Mouse (Mus musculus) MEL-GATA-1-ER (cell line): ENCODE data around the gene Mphosph10.

Source experiments
- DNase-seq: peaks from one replicate; pipeline ENCODE4 v3.0.0-alpha.2; 2012; ENCODE audit warnings: low read depth; ENCODE audit errors: extremely low read depth

Gene Mphosph10

DNA sequence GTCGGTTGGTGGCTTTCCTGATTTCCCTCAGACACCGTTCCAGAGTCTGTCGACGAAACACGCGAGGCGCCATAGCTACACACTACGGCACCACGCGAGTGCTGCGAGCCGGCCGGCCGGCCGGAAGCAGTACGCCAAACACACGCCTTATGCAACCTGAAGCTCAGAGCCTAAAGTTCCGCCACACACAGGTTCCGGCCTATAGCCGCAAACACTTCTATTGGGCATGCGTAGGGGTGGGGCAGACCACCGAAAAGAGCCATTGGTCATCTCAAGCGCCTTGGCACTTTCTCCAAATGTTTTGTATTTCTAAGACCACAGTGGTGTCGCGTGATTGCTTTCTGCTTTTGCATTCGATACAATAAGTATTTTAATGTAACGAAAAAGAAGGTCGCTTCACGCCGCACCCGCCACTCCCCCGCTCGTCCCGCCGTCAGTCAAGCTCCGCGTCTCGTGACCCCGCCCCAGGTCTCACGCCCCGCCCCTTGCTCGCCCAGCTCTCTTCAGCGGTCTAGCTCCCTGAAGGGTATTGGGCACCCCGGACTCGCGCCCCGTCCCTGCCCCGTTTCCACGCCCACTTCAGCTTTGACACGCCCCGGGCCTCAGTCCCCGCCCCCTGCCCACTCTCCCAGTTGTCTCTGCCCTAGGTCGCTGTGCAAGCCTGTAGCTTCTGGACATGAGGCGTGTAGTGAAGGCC is at the start of gene Mphosph10, which contains the start of gene Mcee:
Gene Mphosph10 (minus strand): TSS at position 147 of the 697 bp plus-strand sequence.
Gene Mcee (plus strand): TSS at position 486 of the 697 bp plus-strand sequence.
- DNase-seq, result peak; percentile 94

DNA sequence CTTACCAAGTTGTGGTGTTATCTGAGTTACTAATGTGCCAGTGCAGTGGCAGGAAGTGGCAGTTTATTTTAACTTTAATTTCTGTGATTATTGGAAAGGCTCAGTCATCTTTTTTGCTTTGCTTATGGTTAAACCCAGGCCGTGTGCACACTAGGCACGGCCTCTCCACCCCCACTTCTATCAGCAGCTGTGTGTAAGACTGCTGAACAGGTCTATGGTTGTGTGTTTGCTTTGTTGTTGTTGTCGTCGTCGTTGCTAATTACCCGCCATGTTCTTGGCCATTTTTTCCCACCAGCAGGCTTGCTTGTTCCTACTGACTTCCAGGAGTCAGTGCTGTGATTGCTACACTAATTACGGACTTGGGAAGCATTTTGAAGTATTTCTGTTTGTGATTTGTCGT is 48.5 kb upstream of the Mphosph10 start:
- no peak for DNase-seq

DNA sequence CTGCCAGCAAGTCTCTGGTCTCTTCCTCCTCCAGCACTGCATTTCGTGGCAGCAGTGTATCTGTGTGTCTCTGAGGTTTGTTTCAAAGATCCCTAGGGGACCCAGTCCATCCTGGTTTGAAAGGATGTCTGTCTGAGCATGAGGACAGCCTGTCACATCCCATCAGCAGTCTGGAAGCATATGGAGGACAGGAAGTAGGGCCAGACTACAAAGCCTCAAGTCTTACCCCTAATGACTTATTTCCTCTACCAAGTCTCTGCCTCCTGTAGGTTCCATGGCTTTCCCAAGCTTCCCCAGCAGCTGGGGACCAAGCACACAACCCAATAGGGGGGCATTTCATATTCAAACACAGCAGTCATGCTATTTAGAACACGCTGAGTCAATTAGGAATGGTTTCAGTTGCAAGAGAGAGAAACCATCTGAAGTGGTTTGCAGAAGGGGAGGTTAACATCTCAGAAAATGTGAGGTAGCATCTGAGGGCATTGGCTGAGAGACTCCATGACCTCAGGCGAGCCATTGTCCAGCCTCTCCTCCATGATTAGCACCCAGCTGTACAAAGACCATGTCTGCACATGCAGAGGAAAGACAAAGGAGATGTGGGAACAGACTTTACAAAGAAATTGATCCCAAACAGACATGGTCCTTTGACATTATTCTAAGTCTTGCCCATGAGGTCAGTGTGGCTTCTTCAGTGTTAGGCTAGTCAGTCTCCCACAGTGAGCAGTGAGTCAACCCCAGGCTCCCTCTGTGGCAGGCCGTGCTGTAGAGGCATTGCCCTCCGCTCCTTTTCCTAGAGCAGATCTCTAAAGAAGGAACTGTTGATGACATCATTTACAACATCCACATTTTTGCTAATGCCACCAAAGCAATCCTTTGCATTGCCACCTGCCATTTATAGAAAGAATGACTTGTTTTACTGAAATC is 47.8 kb upstream of the Mphosph10 start:
- no peak for DNase-seq

DNA sequence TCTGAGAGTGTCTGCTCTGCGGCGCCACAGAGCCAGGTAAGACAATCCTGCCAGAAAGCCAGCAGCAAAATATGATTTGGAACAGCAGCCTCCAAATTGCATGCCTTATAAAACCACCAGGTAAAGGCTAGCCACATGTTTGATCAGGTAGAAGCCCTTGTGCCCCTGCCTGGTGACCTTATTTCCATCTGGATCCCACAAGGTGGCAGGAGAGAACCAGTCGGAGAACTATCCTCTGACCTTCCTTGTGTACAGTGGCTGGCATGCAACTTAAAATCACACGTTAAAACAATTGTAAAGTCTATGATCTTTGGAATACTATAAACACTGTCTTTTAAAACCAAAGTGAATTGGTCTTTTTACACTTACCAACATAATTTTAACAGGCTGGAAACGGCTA is 32.8 kb upstream of the Mphosph10 start:
- DNase-seq, result no peak

DNA sequence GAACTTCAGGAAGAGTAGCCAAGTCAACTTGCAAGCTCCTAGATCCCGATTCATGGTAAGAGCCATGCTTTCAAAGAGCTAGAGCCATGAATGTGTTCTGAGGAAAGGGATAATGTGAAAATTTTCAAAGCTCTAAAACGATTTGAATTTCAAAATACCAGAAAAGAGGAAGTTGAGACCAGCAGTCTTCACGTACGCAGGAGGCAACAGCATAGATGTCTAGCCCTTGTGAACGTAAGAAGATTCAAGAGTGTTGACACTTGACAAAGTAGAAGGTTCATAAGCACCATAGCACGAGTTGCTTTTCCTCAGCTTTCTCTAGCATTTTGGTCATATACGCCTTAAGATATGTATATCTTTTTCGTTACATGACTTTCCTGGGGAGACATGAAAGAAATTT is 11.9 kb upstream of the Mphosph10 start:
- no peak for DNase-seq

DNA sequence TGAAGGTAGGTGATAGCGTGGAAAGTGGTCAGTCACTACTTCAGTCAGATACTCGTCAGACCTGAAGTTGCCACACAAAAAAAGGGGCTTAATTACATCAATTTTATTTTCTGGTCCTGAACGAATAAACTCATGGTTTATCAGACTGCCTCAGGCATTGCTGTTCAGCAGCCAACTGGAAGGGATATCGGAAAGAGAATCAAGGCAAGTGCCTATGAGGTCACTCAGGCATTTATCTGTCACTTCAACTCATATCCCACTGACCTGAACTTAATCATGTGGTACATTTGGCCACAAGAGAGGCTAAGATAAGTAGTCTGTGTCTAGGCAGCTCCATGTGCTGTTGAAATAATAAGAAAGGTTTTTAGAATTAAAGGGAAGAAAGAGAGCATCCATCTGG is 10.4 kb upstream of the Mphosph10 start:
- no peak for DNase-seq

DNA sequence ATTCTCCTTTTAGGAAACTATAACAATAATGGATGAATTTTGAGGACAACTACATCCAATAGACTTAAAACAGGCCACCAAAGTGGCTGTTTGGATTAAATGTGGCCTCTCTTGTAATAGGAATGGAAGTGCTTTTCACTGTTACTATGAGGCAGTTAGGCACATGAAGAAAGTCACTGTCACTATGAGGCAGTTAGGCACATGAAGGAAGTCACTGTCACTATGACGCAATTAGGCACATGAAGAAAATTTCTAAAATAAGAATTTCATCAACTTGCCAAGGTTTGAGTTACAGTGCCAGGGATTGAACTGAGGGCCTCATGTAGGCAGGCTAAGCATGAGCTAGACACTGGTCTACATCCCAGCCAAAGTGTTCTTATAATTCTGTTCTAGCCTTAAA is 8.7 kb upstream of the Mphosph10 start:
- DNase-seq, result no peak

DNA sequence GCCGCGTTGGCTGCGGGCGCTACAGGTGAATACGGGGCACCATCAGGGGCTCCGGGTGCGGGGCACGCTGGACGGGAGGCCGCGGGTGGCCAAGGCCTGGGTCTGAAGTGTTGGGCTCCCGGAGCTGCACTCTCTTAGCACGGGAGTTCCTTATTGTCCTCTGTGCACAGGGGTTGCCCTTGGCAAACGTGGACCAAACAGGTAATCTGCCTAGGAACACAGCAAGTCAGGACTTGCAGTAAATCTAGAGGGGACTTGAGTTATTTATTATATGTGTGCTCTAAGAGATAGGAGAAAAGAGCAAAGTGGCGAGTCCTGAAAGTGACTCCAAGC is 717 bp upstream of the Mphosph10 start:
- no peak for DNase-seq

DNA sequence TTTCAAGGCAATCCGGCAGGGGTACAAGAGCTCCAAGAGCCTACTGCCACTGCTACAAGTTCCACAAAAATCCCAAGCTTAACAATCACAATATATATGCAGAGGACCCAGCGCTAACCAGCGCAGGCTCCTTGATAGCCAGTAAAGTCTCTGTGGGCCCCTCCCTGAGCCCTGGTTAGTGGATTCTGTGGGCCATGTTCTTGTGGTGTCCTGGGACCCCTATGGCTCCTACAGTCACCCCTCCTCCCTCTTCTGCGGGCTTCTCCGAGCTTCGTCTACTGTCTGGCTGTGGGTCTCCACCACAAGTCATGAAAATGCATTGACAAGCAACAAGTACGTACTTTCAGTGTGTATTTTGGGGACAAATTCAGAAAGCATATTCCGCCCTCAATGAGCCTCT is 589 bp downstream of the Mphosph10 start:
- peak; percentile 41 for DNase-seq

DNA sequence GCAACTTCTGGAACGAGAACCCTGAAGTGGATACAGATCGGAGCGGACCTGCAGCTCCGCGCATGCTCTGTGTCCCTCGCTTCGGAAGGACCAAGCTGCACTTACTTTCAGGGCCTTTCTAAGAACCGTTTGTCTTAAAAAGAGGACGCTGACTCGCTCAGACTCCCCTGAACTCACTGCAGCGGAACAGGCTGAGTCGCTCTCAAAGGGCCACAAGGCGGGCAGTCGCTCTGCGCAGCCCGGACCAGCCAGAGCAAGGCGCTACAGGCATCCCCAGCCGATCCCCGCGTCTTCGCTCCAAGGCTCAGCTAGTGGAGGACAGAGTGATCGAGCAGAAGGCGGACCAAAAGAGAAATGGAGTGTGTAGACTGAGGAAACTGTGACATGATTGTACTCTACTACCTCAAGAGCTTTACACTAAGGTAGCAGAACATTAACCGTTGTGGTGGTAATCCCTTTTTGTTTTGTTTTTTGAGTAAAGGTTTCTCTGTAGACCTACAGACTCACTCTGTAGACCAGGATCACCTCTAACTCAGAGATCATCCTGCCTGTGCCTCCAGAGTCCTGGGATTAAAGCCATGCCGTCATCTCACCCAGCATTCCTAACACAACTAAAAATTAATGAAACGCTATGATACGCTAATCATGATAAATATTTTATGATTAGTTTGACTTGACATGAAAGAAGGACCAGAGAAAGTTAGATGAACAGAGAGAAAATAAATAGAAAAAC is 18.1 kb downstream of the Mphosph10 start, which contains the start of gene Fan1:
Gene Fan1 (minus strand): TSS at position 266 of the 733 bp plus-strand sequence.
- peak; percentile 81 for DNase-seq

DNA sequence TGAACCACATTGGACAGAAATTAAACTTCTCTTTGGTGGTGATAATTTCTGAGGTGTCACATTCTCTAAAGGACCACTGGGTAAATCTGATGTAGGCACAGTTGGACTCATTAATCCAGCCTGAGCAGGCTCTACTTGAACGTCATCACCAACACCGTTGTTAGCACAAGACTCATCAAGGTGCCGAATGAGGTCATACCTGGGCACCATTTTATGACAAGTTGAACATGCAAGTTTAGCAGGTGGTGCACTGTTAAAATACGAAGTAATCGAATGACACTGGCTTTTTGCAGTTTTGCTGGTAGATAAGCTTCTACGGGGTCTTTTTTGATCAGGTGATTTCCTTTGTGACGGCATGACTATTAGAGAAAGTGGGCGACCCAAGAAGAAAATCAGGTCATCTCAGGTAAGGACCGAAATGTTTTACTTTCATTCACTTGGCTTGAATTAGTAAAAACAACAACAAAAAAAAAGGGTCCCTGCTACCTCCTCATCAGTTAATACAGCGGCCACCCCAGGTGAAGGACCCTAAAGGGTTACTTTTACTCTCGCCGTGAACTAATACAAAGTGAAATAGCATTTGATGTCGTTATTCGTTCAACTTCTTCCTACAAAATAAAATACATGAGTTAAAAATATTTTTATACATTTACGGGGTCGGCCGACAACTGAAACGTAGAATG is 18.8 kb downstream of the Mphosph10 start:
- no peak for DNase-seq

DNA sequence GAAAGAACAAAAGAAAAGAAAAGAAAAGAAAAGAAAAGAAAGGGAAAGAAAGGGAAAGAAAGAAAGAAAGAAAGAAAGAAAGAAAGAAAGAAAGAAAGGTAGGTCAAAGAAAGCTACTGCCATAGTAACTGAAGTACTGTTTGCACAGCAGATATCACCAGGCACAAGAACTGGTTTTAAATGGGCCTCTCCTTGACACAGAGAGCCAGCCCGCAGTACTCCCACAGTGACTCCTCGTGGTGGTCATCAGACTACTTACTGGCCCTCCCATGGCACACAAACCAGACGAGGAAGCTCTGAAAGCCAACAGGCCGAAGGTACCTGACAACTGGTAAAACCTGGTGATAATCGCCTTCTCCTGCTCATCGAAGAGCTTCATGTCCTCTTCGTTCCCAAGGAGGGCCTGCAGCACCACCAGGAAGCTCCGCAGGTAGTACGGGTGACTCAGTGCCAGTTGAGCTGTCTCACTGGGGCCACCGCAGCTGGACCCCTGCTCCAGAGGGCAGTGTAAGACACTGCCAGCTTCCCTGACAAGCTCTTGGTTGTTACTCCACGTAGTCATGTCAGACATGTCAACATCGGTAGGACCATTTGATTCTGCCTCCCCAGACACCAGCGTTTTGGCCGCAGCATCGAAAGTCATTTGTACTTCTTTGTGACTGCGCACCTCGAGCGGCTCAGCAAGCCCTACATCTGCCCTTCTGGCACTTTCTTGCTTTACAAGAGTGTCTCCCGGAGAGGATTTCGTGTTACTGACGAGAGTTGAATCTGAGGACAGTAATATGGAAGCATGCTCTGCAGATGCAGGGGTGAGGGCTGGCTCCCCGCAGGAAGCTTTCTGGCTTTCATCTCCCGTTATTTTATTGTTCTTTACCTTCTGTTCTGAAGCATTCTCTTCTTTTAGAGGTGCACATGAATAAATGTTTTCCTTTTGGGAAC is 19.9 kb downstream of the Mphosph10 start:
- DNase-seq, result no peak

DNA sequence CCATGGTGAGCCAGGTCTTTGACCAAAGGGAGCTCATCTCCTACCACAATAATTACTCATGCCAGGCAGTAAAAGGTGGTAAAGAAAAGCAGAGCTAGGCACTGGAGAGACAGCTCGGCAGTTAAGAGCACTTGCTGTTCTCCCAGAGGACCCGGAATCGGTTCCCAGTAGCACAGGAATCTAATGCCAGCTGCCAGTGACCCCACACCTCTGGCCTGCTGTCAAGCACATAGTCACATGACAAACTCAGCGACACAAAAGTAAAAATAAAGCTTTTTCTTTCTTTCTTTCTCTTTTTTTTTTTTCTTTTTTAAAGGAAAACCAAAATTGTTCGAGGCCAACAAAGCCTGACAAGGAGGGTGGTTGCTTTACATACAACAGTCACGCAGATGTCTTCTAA is 22.2 kb downstream of the Mphosph10 start:
- no peak for DNase-seq

DNA sequence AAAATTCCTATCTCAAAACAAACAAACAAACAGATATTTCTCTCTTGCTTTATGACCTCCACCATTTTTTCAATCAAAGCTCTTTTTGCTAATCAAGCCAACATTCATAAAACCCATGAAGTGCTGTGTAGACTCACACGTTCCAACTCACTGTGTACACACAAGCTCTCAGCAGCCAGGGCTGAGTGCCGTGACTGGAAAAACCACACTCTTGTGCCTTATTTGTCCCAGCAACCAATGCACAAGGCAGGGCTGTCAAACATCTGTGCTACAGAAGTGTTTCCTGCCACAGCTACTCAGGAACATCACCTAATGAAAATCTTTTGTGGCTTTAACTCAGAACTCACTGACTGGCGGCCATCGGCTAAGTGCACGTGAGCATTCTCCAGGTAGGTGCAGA is 26.2 kb downstream of the Mphosph10 start:
- no peak for DNase-seq

DNA sequence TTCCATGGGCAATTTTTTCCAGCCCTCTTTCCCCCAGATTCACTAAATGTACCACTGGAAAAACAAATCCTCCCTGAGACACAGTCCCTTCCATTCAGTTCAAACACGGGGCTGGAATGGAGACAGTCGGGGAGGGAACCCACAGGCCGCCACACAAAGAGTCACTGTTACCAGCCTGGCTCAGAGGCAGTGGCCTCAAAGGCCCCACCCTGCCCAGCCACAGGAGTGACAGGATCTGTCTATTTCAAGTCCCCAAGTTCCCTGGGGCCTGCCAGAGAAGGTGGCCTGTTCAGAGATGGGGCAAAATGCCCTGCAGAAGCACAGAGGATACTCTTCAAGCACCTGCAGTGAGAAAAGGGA is 31.5 kb downstream of the Mphosph10 start:
- no peak for DNase-seq

DNA sequence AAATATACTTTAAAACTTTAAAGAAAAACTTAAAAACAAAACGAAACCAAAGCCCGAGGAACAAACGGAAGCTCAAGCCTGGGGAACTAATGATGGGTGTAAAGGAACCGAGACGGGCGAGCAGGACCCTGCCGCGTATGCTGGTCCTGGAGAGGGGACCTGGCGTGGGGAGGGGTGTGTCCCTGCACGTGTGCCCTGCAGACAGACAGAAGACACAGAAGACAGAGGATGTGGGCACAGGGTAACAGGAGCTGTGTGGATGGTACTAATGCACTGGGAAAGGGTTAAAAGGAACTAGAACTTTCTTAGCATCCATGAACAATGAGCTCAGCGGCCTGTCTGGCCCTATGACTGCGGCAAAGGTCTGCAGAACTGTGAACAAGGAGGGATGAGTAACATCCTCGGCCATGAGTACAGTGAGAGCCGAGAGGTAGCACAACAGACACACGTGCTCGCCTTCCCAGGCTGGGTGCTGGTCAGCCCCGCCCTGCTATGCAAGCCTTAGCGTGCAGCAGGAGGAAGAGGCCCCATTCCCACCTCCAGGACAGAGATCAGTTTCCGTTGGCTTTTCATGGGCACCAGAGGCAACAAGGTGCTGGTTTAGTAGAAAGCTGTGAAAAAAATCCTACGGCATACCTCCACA is 32.0 kb downstream of the Mphosph10 start:
- no peak for DNase-seq

DNA sequence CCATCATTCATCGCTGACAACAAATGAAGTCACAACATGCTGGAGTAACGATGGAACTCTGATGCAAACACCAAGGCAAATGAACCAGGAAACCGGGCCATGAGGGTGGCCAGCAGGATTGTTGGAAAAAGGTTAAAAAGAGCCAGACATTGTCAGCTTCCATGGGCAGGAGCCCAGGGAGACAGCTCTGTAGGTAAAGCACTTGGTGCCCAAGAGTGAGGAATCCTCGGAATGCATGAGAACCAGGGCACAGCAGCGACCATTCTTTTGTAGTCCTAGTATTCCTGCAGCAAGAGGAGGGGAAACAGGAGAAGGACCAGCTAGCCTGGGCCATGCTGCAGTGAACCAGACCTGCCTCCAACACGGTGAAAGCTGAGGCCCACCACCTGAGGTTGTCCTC is 33.4 kb downstream of the Mphosph10 start:
- DNase-seq, result no peak

DNA sequence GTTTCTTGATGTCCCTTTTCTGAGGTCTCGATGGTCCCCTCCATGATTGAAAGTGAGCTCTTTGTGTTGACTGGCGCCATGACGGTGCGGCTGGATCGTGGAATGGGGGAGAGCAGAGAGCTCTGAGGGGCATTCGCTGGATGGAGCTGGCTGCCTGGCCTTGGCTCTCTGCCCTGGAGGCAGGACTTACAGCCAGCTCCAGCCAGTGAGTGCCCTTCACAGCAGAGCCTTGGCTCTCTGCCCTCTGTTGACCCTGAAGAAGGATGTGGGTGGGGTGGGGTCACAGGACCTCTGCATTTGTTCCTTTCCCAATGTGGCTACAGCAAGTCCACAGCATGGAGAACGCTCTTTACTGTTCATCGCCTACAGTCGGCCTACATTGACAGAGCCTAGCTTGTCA is 34.7 kb downstream of the Mphosph10 start:
- no peak for DNase-seq

DNA sequence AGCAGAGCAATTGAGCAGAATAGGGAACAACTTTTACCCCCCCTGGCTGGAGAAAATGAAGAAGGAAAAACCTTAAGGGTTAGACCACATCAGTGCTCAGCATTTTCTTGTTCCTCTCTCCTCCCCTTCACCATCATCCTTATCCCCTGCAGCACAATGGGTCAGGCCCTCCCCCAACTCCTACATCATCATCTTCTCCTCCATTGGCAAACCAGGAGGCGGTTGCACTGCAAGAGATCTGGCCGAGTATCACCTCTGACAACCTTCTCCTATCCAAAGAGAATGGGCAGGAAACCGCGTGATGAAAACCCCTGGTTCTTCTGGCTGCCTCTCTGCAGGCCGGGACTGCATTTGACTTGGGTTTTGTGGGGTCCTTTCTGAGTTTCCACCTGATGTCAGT is 35.4 kb downstream of the Mphosph10 start:
- DNase-seq, result no peak

DNA sequence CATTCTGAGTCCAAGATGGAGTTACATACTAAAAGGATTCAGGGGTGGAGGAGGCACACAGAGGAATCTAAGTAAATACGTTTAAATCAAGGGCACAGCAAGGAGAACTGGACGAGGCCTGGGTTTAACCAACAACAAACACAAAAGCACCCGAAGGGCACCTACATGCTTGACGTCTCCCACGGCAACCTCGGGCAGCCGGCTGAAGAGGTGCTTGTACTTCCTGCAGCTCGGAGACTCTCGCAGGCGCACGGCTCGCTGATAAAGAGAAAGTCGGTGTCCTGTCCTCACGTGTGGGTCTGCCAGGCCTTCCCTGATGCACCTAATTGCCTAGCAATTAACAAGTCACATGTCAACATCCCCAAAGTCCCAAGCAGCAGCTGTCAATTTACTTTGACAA is 37.9 kb downstream of the Mphosph10 start:
- DNase-seq, result no peak
